Comparison of ENCODE assay signal across 13 mouse cellular contexts in genomic region chr15:97271985-97272697, GRCm38 (mm10). TPM values are rescaled to one million over a fixed set of nuclear protein-coding genes. Genes with fewer than 3 reads are reported as not detected.
DNase-seq lines count a peak whose midpoint lies in the region; ATAC-seq and TF ChIP-seq lines count a peak whose summit lies in the region.
"Had no signal": no experiment of that assay in that cellular context is flagged by ENCODE, and none has a peak within 500 bp of the region (broad histone marks: within the 10 kb centered on the region; RNA-seq: fewer than 3 reads in every experiment).

No protein-coding gene starts in this region.

- no peak for TF ChIP-seq CTCF in stomach, postnatal 0 days (IDR thresholded peaks at IDR 0.05; ENCODE audit: low read depth)

- WGBS in forebrain, embryonic 14.5 days, result 51% methylated on average over 7 of the region's 7 CpGs
- WGBS in forebrain, embryonic 16.5 days, result 52% methylated on average over 7 of the region's 7 CpGs
- 49% methylated on average over 7 of the region's 7 CpGs for WGBS in kidney, embryonic 15.5 days
- WGBS in midbrain, embryonic 13.5 days, result 51% methylated on average over 7 of the region's 7 CpGs
- WGBS in midbrain, embryonic 15.5 days, result 40% methylated on average over 7 of the region's 7 CpGs
- 46% methylated on average over 7 of the region's 7 CpGs for WGBS in stomach, postnatal 0 days

- no peak overlapping the region for H3K4me2 ChIP-seq in forebrain, embryonic 14.5 days (ENCODE audit: low read length)
- no peak overlapping the region for H3K4me2 ChIP-seq in forebrain, embryonic 16.5 days (ENCODE audit: low read length)
- no peak overlapping the region for H3K4me2 ChIP-seq in kidney, embryonic 15.5 days
- no peak overlapping the region for H3K4me2 ChIP-seq in midbrain, embryonic 13.5 days (replicated peaks)
- no peak overlapping the region for H3K4me2 ChIP-seq in midbrain, embryonic 15.5 days
- no peak overlapping the region for H3K4me2 ChIP-seq in stomach, postnatal 0 days (replicated peaks; ENCODE audit: low read depth)
- H3K4me2 ChIP-seq: limb, embryonic 13.5 days; neural tube, embryonic 15.5 days had no signal

- TF ChIP-seq EP300 in stomach, postnatal 0 days (optimal IDR thresholded peaks at IDR 0.05), result no peak

- no peaks in the 10 kb centered on the region for H3K9me3 ChIP-seq in forebrain, embryonic 14.5 days (replicated peaks; ENCODE audit: control insufficient read depth, low read length)
- no peaks in the 10 kb centered on the region for H3K9me3 ChIP-seq in forebrain, embryonic 16.5 days (ENCODE audit: control insufficient read depth, low read length)
- no peaks in the 10 kb centered on the region for H3K9me3 ChIP-seq in kidney, embryonic 15.5 days (replicated peaks)
- H3K9me3 ChIP-seq in midbrain, embryonic 13.5 days, result no peaks in the 10 kb centered on the region
- H3K9me3 ChIP-seq in midbrain, embryonic 15.5 days, result no peaks in the 10 kb centered on the region
- H3K9me3 ChIP-seq in stomach, postnatal 0 days (ENCODE audit: control insufficient read depth, low read length), result no peaks in the 10 kb centered on the region
- H3K9me3 ChIP-seq: limb, embryonic 13.5 days; neural tube, embryonic 15.5 days had no signal

- ATAC-seq in forebrain, embryonic 14.5 days, result no peak
- no peak for ATAC-seq in forebrain, embryonic 16.5 days
- ATAC-seq in kidney, embryonic 15.5 days (replicated peaks; ENCODE audit: low FRiP score), result no peak
- peak; percentile 24; the same call in 1 of the 2 replicates for ATAC-seq in midbrain, embryonic 13.5 days
- ATAC-seq in midbrain, embryonic 15.5 days (replicated peaks), result no peak
- peak; percentile 61; the same call in 1 of the 2 replicates for ATAC-seq in stomach, postnatal 0 days (ENCODE audit: low FRiP score, low TSS enrichment)
- ATAC-seq in erythroid progenitor cell, adult 5-6 weeks (replicated peaks; ENCODE audit: low FRiP score, poor library complexity, severe bottlenecking), result no peak
- ATAC-seq: midbrain, embryonic 16.5 days had no signal

- no peak overlapping the region for H3K27ac ChIP-seq in forebrain, embryonic 14.5 days (ENCODE audit: low read depth, low read length)
- H3K27ac ChIP-seq in forebrain, embryonic 16.5 days (ENCODE audit: low read length), result no peak overlapping the region
- H3K27ac ChIP-seq in kidney, embryonic 15.5 days, result no peak overlapping the region
- no peak overlapping the region for H3K27ac ChIP-seq in midbrain, embryonic 13.5 days
- H3K27ac ChIP-seq in midbrain, embryonic 15.5 days, result no peak overlapping the region
- H3K27ac ChIP-seq in stomach, postnatal 0 days (replicated peaks), result no peak overlapping the region
- H3K27ac ChIP-seq: gastrocnemius, adult 2 months; limb, embryonic 13.5 days; neural tube, embryonic 15.5 days had no signal

- 0 out of 2 replicates have a peak, but pooled peaks cover under 1% of the 10 kb centered on the region for H3K27me3 ChIP-seq in forebrain, embryonic 14.5 days (replicated peaks; ENCODE audit: control insufficient read depth, insufficient read depth, low read length)
- no peaks in the 10 kb centered on the region for H3K27me3 ChIP-seq in forebrain, embryonic 16.5 days (replicated peaks; ENCODE audit: control insufficient read depth, insufficient read depth, low read length)
- H3K27me3 ChIP-seq in kidney, embryonic 15.5 days, result no peaks in the 10 kb centered on the region
- no peaks in the 10 kb centered on the region for H3K27me3 ChIP-seq in midbrain, embryonic 13.5 days
- H3K27me3 ChIP-seq in midbrain, embryonic 15.5 days (replicated peaks), result no peaks in the 10 kb centered on the region
- H3K27me3 ChIP-seq in stomach, postnatal 0 days (ENCODE audit: control insufficient read depth, insufficient read depth, low read length), result no peaks in the 10 kb centered on the region
- H3K27me3 ChIP-seq: neural tube, embryonic 15.5 days had no signal

- no peak overlapping the region for H3K4me3 ChIP-seq in forebrain, embryonic 14.5 days (ENCODE audit: low read depth, low read length)
- no peak overlapping the region for H3K4me3 ChIP-seq in forebrain, embryonic 16.5 days (replicated peaks; ENCODE audit: low read length)
- no peak overlapping the region for H3K4me3 ChIP-seq in kidney, embryonic 15.5 days (replicated peaks)
- no peak overlapping the region for H3K4me3 ChIP-seq in midbrain, embryonic 13.5 days (replicated peaks)
- no peak overlapping the region for H3K4me3 ChIP-seq in midbrain, embryonic 15.5 days
- no peak overlapping the region for H3K4me3 ChIP-seq in stomach, postnatal 0 days (ENCODE audit: low read depth, low read length)
- H3K4me3 ChIP-seq: erythroblast, embryonic 14.5 days; gastrocnemius, adult 2 months; limb, embryonic 13.5 days; neural tube, embryonic 15.5 days had no signal

- DNase-seq in forebrain, embryonic 14.5 days (ENCODE audit: low spot score), result peak; percentile 8
- DNase-seq in kidney, postnatal 10 days, result peak; percentile 36
- DNase-seq in stomach, postnatal 0 days (ENCODE audit: low spot score), result no peak
- DNase-seq: gastrocnemius, adult 2 months had no signal

- no peak overlapping the region for H3K9ac ChIP-seq in forebrain, embryonic 14.5 days (ENCODE audit: low read length)
- no peak overlapping the region for H3K9ac ChIP-seq in forebrain, embryonic 16.5 days (replicated peaks; ENCODE audit: low read depth, low read length)
- no peak overlapping the region for H3K9ac ChIP-seq in kidney, embryonic 15.5 days
- H3K9ac ChIP-seq in midbrain, embryonic 13.5 days (replicated peaks), result no peak overlapping the region
- H3K9ac ChIP-seq in midbrain, embryonic 15.5 days, result no peak overlapping the region
- no peak overlapping the region for H3K9ac ChIP-seq in stomach, postnatal 0 days (ENCODE audit: low read length)
- H3K9ac ChIP-seq: limb, embryonic 13.5 days; neural tube, embryonic 15.5 days had no signal

- peaks cover 12% of the 10 kb centered on the region for H3K4me1 ChIP-seq in forebrain, embryonic 14.5 days (ENCODE audit: control insufficient read depth, insufficient read depth, low read length)
- H3K4me1 ChIP-seq in forebrain, embryonic 16.5 days (replicated peaks; ENCODE audit: control insufficient read depth, insufficient read depth, low read length), result peaks cover 10% of the 10 kb centered on the region
- H3K4me1 ChIP-seq in kidney, embryonic 15.5 days, result peaks cover 11% of the 10 kb centered on the region
- peaks cover 23% of the 10 kb centered on the region for H3K4me1 ChIP-seq in midbrain, embryonic 13.5 days (replicated peaks)
- H3K4me1 ChIP-seq in midbrain, embryonic 15.5 days, result peaks cover 19% of the 10 kb centered on the region
- no peaks in the 10 kb centered on the region for H3K4me1 ChIP-seq in stomach, postnatal 0 days (replicated peaks; ENCODE audit: control insufficient read depth, insufficient read depth)

- H3K36me3 ChIP-seq in forebrain, embryonic 14.5 days (ENCODE audit: control insufficient read depth, insufficient read depth, low read length), result no peaks in the 10 kb centered on the region
- no peaks in the 10 kb centered on the region for H3K36me3 ChIP-seq in forebrain, embryonic 16.5 days (ENCODE audit: control insufficient read depth, insufficient read depth)
- H3K36me3 ChIP-seq in kidney, embryonic 15.5 days, result no peaks in the 10 kb centered on the region
- H3K36me3 ChIP-seq in midbrain, embryonic 13.5 days, result no peaks in the 10 kb centered on the region
- no peaks in the 10 kb centered on the region for H3K36me3 ChIP-seq in midbrain, embryonic 15.5 days (replicated peaks)
- no peaks in the 10 kb centered on the region for H3K36me3 ChIP-seq in stomach, postnatal 0 days (ENCODE audit: control insufficient read depth, insufficient read depth, low read length)
- H3K36me3 ChIP-seq: limb, embryonic 13.5 days; neural tube, embryonic 15.5 days had no signal

RNA-seq across cellular contexts. Expression of gene Amigo2, which starts 25.1 kb away (rescaled TPM):
- polyA plus RNA-seq in forebrain, embryonic 14.5 days (2014; fragmentation: Nextera tagmentation; extraction: Ambion mirVana), result 5.9 and 6.5 TPM in 2 replicates
- 5.1 and 7.0 TPM in 2 replicates for polyA plus RNA-seq in forebrain, embryonic 16.5 days (2015; fragmentation: Nextera tagmentation; extraction: Ambion mirVana)
- 11.9 TPM in 2 replicates for polyA plus RNA-seq in kidney, embryonic 15.5 days (2015; fragmentation: Nextera tagmentation; extraction: Ambion mirVana)
- polyA plus RNA-seq in midbrain, embryonic 13.5 days (2015; fragmentation: Nextera tagmentation; extraction: Ambion mirVana), result 8.2 and 9.6 TPM in 2 replicates
- polyA plus RNA-seq in midbrain, embryonic 15.5 days (2015; fragmentation: Nextera tagmentation; extraction: Ambion mirVana), result 17.2 and 18.3 TPM in 2 replicates
- 2.6 and 2.9 TPM in 2 replicates for polyA plus RNA-seq in stomach, postnatal 0 days (2015; fragmentation: Nextera tagmentation; extraction: Ambion mirVana)
- not detected in 2 replicates for total RNA-seq in erythroid progenitor cell, adult 5-6 weeks (2015; ENCODE audit: low replicate concordance)
- total RNA-seq in erythroid progenitor cell, adult 5-6 weeks (2017; ENCODE audit: low replicate concordance), result 0.39 and 0.45 TPM in 2 replicates
- polyA plus RNA-seq: erythroblast, embryonic 14.5 days had no signal

RNA-seq across cellular contexts. Expression of gene Pced1b, which starts 25.2 kb away (rescaled TPM):
- 2.8 and 4.6 TPM in 2 replicates for polyA plus RNA-seq in forebrain, embryonic 14.5 days (2014; fragmentation: Nextera tagmentation; extraction: Ambion mirVana)
- polyA plus RNA-seq in forebrain, embryonic 16.5 days (2015; fragmentation: Nextera tagmentation; extraction: Ambion mirVana), result 2.5 and 4.3 TPM in 2 replicates
- 5.5 and 5.8 TPM in 2 replicates for polyA plus RNA-seq in kidney, embryonic 15.5 days (2015; fragmentation: Nextera tagmentation; extraction: Ambion mirVana)
- 4.0 and 4.7 TPM in 2 replicates for polyA plus RNA-seq in midbrain, embryonic 13.5 days (2015; fragmentation: Nextera tagmentation; extraction: Ambion mirVana)
- polyA plus RNA-seq in midbrain, embryonic 15.5 days (2015; fragmentation: Nextera tagmentation; extraction: Ambion mirVana), result 5.7 and 6.2 TPM in 2 replicates
- 1.6 and 1.8 TPM in 2 replicates for polyA plus RNA-seq in stomach, postnatal 0 days (2015; fragmentation: Nextera tagmentation; extraction: Ambion mirVana)
- total RNA-seq in erythroid progenitor cell, adult 5-6 weeks (2015; ENCODE audit: low replicate concordance), result 8.8 and 30.3 TPM in 2 replicates
- 2.7 and 7.1 TPM in 2 replicates for total RNA-seq in erythroid progenitor cell, adult 5-6 weeks (2017; ENCODE audit: low replicate concordance)

Comparison
In these comparisons a context has a peak if more than half of its experiments do, and no peak if none do; other contexts are left out.
1. ATAC-seq: peak in midbrain, embryonic 13.5 days (single experiment) and stomach, postnatal 0 days (single experiment); none in forebrain, embryonic 14.5 days (single experiment), forebrain, embryonic 16.5 days (single experiment), kidney, embryonic 15.5 days (single experiment), midbrain, embryonic 15.5 days (single experiment) and erythroid progenitor cell, adult 5-6 weeks (single experiment).